Mouse (Mus musculus) T-helper 1 cell (primary cell): Measurements from ENCODE around the gene Ivns1abp.
"Not testable (repeated sequence)": the region's sequence is repeated elsewhere in the genome, so short reads cannot be mapped to it uniquely, and the experiment has no call there.

Source experiments
- in situ Hi-C: fragments of 300-600 bp; cut with MboI, MseI; formaldehyde crosslinking; loops from one replicate; pipeline ENCODE4 v1.15.1; 2025; ENCODE audit warnings: high pct_unique_total_duplicates

Ivns1abp gene

GRCm38 (mm10) chr1:151344283-151345108 is at the start of gene Ivns1abp:
TSS of gene Ivns1abp (plus strand) at chr1:151344477.
- in situ Hi-C loops = loop anchor here (5.0 kb wide), 1 partner anchor 267 kb away; no protein-coding TSS in a partner anchor

GRCm38 (mm10) chr1:151295486-151295885 is 48.8 kb upstream of the Ivns1abp start:
- in situ Hi-C loops = no loop called here

GRCm38 (mm10) chr1:151296621-151297020 is 47.7 kb upstream of the Ivns1abp start:
- in situ Hi-C loops = no loop called here

DNA sequence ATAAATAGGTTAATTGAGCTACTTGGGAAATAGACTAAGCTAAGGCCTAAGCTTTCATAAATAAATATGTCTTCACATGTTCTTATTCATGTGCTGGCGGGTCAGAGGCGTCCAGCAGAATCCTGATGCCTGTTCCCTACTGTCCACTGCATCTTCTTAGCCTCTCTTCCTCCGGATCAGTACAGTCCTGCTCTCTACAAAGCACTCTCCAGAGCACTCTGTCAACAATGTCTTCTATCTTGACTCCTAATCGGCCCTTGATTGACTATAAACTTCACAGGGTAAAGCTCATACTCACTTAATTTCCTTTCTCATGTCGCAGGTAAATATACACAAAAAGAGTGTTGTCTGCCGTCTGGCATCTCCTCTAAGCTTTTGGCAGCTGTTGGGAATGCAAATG is 47.3 kb upstream of the Ivns1abp start:
- in situ Hi-C loops = no loop called here

DNA sequence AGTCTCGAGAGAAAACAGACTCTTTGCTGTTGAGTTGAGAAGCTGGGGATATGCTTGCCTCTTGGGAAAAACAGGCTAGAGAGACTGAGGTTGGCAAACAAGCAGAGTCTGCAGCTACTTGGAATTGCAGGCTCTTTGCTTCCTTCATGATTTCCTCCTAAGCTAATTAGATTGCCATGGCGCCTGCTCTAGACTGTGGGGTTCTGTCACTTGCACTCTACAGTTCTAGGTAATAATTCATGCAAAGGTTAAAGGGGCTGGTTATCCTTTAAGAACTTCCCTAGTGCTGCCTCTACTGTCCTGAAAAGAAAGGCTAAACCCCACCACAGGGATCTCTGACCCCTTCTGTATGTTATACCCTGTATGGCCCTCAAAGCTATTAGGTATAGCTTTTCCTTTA is 46.7 kb upstream of the Ivns1abp start:
- in situ Hi-C loops = no loop called here

- in situ Hi-C loops = no loop called here
Measured at GRCm38 (mm10) chr1:151301456-151301855, 42.8 kb upstream of the Ivns1abp start.

DNA sequence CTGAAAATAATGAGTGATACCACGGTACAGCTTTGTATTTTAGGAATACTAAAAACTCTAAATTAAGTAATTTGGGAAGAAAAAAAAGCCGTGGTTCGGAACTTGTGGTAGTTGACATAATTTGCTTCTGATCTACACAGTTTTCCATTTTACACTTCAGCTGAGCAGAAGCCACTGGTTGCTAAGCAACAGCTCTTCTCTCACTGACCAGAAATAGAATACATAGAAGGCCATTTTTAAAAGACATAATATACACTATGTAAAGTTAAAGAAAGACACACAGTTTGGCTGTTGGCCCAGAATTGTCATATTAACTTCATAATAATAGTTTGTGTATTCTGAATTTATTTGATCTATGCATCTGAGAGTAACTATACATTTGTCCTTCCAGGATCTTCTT is 42.4 kb upstream of the Ivns1abp start:
- in situ Hi-C loops = no loop called here

DNA sequence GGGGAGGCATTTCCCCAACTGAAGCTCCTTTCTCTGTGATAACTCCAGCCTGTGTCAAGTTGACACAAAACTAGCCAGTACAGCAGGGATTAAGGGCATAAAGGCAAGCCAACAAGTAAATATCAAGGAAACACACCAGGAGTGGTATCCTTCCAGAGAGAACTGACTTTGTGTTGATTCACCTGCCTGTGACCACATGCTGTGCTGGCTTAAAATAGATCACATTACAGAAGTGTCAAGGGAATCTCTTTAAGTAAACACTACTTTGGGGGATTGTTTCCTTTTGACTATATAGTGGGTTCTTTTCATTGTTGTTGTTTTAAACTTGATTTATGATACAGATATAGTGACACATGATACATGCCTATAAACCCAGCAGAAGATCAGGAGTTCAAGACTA is 41.0 kb upstream of the Ivns1abp start:
- in situ Hi-C loops = no loop called here

GRCm38 (mm10) chr1:151305001-151305400 is 39.3 kb upstream of the Ivns1abp start:
- in situ Hi-C loops = not testable (repeated sequence)

GRCm38 (mm10) chr1:151307059-151307458 is 37.2 kb upstream of the Ivns1abp start:
- in situ Hi-C loops = no loop called here

- in situ Hi-C loops = no loop called here
Measured at GRCm38 (mm10) chr1:151307821-151308220, 36.5 kb upstream of the Ivns1abp start.

GRCm38 (mm10) chr1:151308508-151308907 is 35.8 kb upstream of the Ivns1abp start:
- in situ Hi-C loops = no loop called here

GRCm38 (mm10) chr1:151310511-151310910 is 33.8 kb upstream of the Ivns1abp start:
- in situ Hi-C loops = no loop called here

DNA sequence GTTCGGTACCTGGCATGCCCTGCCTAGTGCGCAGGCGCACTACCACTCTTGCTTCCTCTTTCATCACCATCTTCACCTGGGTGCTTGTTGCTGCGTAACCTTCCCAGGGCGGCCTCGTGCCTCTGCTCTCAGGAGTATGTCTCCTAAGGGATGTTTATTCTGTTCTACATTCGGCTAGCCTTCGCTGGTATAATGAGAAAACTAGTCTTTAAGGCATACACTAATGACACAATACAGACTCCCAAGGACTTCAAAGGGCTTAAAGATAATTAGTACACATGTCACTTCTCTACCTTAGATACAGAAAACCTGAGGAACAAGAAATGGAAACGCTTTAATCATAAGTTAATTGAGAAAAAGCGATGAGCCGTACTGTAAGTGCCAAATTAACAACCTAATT is 32.9 kb upstream of the Ivns1abp start:
- in situ Hi-C loops = no loop called here

- in situ Hi-C loops = no loop called here
Measured at GRCm38 (mm10) chr1:151319267-151319666, 25.0 kb upstream of the Ivns1abp start.

DNA sequence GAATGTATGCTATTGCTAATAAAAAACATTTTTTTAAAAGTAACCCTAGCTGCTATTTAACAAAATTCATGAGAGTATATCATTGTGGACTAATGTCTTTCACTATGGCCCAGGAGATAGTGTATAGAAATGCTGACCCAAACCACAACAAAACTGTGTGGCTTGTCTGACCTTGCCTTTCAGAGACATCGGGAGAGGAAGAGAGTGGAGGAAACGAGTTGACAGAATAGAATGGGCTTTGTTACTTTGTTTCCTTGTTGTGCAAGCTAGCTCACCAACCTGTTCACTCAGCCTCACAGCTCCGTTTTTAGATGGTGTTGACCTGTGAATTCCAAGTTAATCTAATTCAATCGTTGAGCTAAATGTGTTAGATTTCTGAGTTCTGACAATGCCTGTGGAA is 23.9 kb upstream of the Ivns1abp start:
- in situ Hi-C loops = no loop called here

DNA sequence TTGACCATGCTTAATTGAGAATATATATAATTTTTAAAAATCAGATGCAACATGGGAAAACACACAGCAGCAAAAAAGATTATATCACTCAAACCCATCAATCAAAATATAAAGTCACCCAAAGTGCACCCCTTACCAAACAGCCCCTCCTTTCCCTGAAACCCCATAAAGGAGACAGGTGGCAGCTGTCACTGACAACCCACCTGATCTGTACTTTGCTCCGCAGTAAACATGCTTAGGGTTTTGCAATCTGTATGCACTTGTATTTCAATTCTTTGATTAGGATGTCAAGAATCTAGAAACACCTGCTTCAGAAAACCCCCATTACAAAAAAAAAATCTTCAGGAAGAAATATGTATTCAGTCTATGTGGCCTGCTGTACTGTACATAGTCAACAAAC is 18.9 kb upstream of the Ivns1abp start:
- in situ Hi-C loops = no loop called here

- in situ Hi-C loops = no loop called here
Measured at GRCm38 (mm10) chr1:151328341-151329097, 15.8 kb upstream of the Ivns1abp start.

GRCm38 (mm10) chr1:151329601-151330000 is 14.7 kb upstream of the Ivns1abp start:
- in situ Hi-C loops = no loop called here

DNA sequence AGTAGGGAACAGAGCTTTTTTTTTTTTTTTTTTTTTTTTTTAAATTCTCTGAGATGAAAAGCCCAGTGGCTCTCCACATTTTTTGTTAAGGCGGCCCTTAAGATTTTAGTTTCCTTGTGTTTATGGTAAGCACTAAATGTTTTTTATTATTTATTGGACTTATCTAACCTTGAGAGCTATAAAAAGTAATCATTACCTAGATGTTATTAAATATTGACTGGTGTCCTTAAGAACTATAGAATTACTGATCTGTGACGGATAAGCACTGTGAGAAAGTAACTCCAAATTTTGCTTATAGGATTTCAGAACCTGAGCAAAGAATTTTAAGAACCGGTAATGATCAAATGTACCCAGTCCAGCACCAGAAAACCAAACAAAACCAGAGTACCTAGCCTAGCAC is 11.5 kb upstream of the Ivns1abp start:
- in situ Hi-C loops = no loop called here

DNA sequence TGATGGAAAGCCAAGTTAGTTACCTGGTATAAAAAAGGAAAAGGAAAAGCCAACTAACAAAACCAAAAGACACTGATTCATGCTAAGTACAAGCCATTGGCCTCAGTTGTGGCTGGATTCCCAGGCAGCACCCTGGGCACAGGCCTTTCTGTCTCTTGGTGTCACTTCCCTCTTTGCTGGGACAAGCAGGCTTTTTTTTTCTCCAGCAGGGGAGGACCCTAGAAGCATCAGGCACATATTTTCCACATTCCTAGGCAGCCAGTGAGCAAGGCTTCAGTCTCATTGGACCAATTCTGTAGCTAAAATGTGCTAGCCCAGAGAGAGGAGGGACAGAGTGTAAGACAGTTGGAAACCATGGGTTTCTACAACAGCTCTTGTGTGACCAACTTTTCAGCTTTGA is 6.0 kb upstream of the Ivns1abp start:
- in situ Hi-C loops = no loop called here

- in situ Hi-C loops = no loop called here
Measured at GRCm38 (mm10) chr1:151338941-151339340, 5.3 kb upstream of the Ivns1abp start.
